Mouse (Mus musculus) C2C12 (cell line): Measurements from ENCODE around the gene Rad51b.

Source experiments
- CEBPB ChIP-seq: IDR thresholded peaks from one replicate; pipeline ENCODE4 v1.6.1; 2011; ENCODE audit warnings: low read depth, mild to moderate bottlenecking, control low read depth, moderate library complexity
- CTCF ChIP-seq: IDR thresholded peaks from one replicate; pipeline ENCODE4 v1.5.1; 2011; ENCODE audit not compliant: control insufficient read depth, insufficient read depth, insufficient read length
- FOSL1 ChIP-seq: IDR thresholded peaks from one replicate; pipeline ENCODE4 v1.8.0; 2011; ENCODE audit warnings: mild to moderate bottlenecking, low read length; ENCODE audit not compliant: poor library complexity, insufficient read depth, severe bottlenecking
- MYOD1 ChIP-seq: IDR thresholded peaks from one replicate; pipeline ENCODE4 v1.6.1; 2011; ENCODE audit warnings: low read depth; ENCODE audit not compliant: control insufficient read depth, insufficient read length
- MYOG ChIP-seq: IDR thresholded peaks from one replicate; pipeline ENCODE4 v1.6.1; 2011; ENCODE audit not compliant: control insufficient read depth, insufficient read length; ENCODE audit errors: extremely low read depth

GRCm38 (mm10) chr12:79437572-79437971, 140.5 kb downstream of the Rad51b start:
- TF ChIP-seq CTCF (no peak), CEBPB (no peak), FOSL1 (no peak), MYOG (no peak), MYOD1 (no peak)
